In the genomic region with DNA sequence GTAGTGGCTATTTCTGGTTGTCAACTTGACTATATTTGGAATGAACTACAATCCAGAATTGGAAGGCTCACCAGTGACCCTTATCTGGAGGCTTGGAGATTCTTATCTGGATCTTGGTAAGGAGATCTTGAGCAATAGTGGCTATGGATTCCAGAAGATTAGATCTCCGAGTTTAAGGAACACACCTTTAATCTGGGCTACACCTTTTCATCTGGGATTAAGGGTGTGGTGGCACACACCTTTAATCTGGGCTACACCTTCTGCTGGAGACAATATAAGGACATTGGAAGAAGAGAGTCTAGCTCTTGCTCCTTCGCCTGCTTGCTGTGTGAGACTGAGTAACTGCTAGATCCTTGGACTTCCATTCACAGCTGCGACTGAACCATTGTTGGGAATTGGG, we compare ENCODE assay signal across 8 mouse cellular contexts. TPM values are rescaled to one million over a fixed set of nuclear protein-coding genes. Genes with fewer than 3 reads are reported as not detected.
DNase-seq lines count a peak whose midpoint lies in the region; ATAC-seq and TF ChIP-seq lines count a peak whose summit lies in the region.
"Not testable (repeated sequence)": the region's sequence is repeated elsewhere in the genome, so short reads cannot be mapped to it uniquely, and the experiment has no call there.

A gene (plus strand): TSS at position 301 of the 400 bp plus-strand sequence.

- not testable (repeated sequence) for ATAC-seq in common myeloid progenitor, adult 5-6 weeks (replicated peaks; ENCODE audit: low read depth, poor library complexity, severe bottlenecking); heart, embryonic 15.5 days (replicated peaks; ENCODE audit: insufficient number of reproducible peaks, insufficient read depth, low FRiP score, low read depth); intestine, embryonic 15.5 days; neural tube, embryonic 15.5 days (ENCODE audit: low FRiP score)

- not testable (repeated sequence) for H3K79me2 ChIP-seq in macrophage (ENCODE audit: inconsistent target)

- H3K9me3 ChIP-seq in ES-Bruce4 (replicated peaks; ENCODE audit: control insufficient read depth, insufficient read depth, low read length, poor library complexity, severe bottlenecking); heart, embryonic 15.5 days (replicated peaks); intestine, embryonic 15.5 days; neural tube, embryonic 15.5 days (replicated peaks): not testable (repeated sequence)

- not testable (repeated sequence) for DNase-seq in frontal cortex, adult 2 months (ENCODE audit: extremely low spot score in 1 of 2, low spot score in 1 of 2); left cerebral cortex, postnatal 25 days (ENCODE audit: low spot score in 2 of 2)

- H3K36me3 ChIP-seq in ES-Bruce4 (ENCODE audit: control insufficient read depth, insufficient read depth, low read length, poor library complexity, severe bottlenecking); heart, embryonic 15.5 days; intestine, embryonic 15.5 days; macrophage (ENCODE audit: inconsistent target); neural tube, embryonic 15.5 days: not testable (repeated sequence)

- H3K4me2 ChIP-seq in heart, embryonic 15.5 days; intestine, embryonic 15.5 days (replicated peaks); neural tube, embryonic 15.5 days: not testable (repeated sequence)

- not testable (repeated sequence) for H3K27me3 ChIP-seq in ES-Bruce4 (ENCODE audit: control insufficient read depth, insufficient read depth, low read length, poor library complexity, severe bottlenecking); heart, embryonic 15.5 days; intestine, embryonic 15.5 days (replicated peaks); neural tube, embryonic 15.5 days (replicated peaks)

- H3K4me1 ChIP-seq in ES-Bruce4 (ENCODE audit: control insufficient read depth, insufficient read depth, low read length); heart, embryonic 15.5 days (replicated peaks); intestine, embryonic 15.5 days (replicated peaks); neural tube, embryonic 15.5 days: not testable (repeated sequence)

- H3K4me3 ChIP-seq in ES-Bruce4 (ENCODE audit: low read depth, low read length); heart, embryonic 15.5 days; intestine, embryonic 15.5 days (replicated peaks); macrophage (ENCODE audit: inconsistent target); neural tube, embryonic 15.5 days (replicated peaks): not testable (repeated sequence)

- TF ChIP-seq EP300 in ES-Bruce4 (IDR thresholded peaks at IDR 0.05; ENCODE audit: insufficient read depth, low read depth, low read length): not testable (repeated sequence)

- not testable (repeated sequence) for H3K9ac ChIP-seq in ES-Bruce4 (ENCODE audit: low read depth, poor library complexity, severe bottlenecking); heart, embryonic 15.5 days; intestine, embryonic 15.5 days; neural tube, embryonic 15.5 days (replicated peaks)

- 77% methylated on average over 3 of the region's 3 CpGs for WGBS in heart, embryonic 15.5 days
- WGBS in intestine, embryonic 15.5 days: 80% methylated on average over 3 of the region's 3 CpGs
- 40% methylated on average over 1 of the region's 3 CpGs for WGBS in macrophage (ENCODE audit: missing documents)
- WGBS in neural tube, embryonic 15.5 days: 96% methylated on average over 3 of the region's 3 CpGs

- not testable (repeated sequence) for TF ChIP-seq CTCF in ES-Bruce4 (IDR thresholded peaks at IDR 0.05; ENCODE audit: low read depth, low read length)

- intact Hi-C loops in left cerebral cortex, postnatal 25 days (cut with DNase I): not testable (repeated sequence)

- not testable (repeated sequence) for TF ChIP-seq POLR2A in ES-Bruce4 (IDR thresholded peaks at IDR 0.05; ENCODE audit: insufficient read depth, low read length)

- H3K27ac ChIP-seq in ES-Bruce4 (ENCODE audit: insufficient read depth, low read length); heart, embryonic 15.5 days; intestine, embryonic 15.5 days; macrophage; neural tube, embryonic 15.5 days (replicated peaks): not testable (repeated sequence)

RNA-seq across cellular contexts. Expression of the gene that starts here (rescaled TPM):
- polyA plus RNA-seq in ES-Bruce4 (2011; ENCODE audit: insufficient read depth, insufficient read length, low read depth, missing spikeins) (110 and 114 TPM in 2 replicates), macrophage (2018) (12.0 to 34.6 TPM (median 17.1 TPM) in 3 replicates)
- total RNA-seq in common myeloid progenitor, adult 5-6 weeks (2017): 72.9 and 86.2 TPM in 2 replicates
- polyA plus RNA-seq in frontal cortex, adult 2 months (2012; rRNA removed): 42.8 and 49.5 TPM in 2 replicates
- 30.3 and 32.6 TPM in 2 replicates for polyA plus RNA-seq in heart, embryonic 15.5 days (2015; fragmentation: Nextera tagmentation; extraction: Ambion mirVana)
- polyA plus RNA-seq in intestine, embryonic 15.5 days (2015; fragmentation: Nextera tagmentation; extraction: Ambion mirVana): 24.1 and 25.4 TPM in 2 replicates
- 100 to 1,000 TPM; 108 to 125 TPM for total RNA-seq in left cerebral cortex, postnatal 25 days (2021)
- total RNA-seq in macrophage (2018; cell fraction: chromatin; rRNA removed): 100 to 1,000 TPM in 18 of 26 experiments, 10 to 100 TPM in 8; 42.6 to 322 (median 177) TPM
- 10 to 100 TPM in 25 of 26 experiments, 1 to 10 TPM in 1; 4.6 to 80.8 (median 41.8) TPM for total RNA-seq in macrophage (2018; cell fraction: cytosol; rRNA removed)
- 100 to 1,000 TPM in 12 of 26 experiments, 10 to 100 TPM in 14; 27.4 to 183 (median 95.2) TPM for total RNA-seq in macrophage (2018; cell fraction: nucleus; rRNA removed)
- polyA plus RNA-seq in neural tube, embryonic 15.5 days (2015; fragmentation: Nextera tagmentation; extraction: Ambion mirVana): 33.5 and 36.0 TPM in 2 replicates
